Mouse (Mus musculus): Measurements from ENCODE around the gene Fancc.

DNA sequence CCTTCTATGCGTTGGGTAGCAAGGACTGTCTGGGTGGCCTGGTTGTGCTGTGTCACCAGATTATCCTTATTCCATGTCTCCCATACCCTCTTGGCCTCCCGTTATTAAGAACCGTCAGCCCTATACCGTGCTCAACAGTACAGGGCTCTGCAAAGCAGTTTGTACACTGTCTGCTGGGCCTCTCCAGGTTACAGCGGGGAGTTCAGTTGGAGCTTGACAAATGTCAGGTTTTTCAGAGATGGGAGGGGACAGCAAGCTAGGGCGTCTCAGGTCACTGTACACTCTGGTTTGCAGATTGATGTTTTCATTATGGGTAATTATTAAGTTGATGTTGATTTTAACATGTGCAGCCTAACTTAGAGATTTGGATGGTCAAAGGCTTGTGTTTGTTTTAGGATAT lies 240.9 kb downstream of the Fancc start:
- no peak for TF ChIP-seq CEBPB (IDR thresholded peaks at IDR 0.05; ENCODE audit: insufficient read depth, poor library complexity, severe bottlenecking)
- TF ChIP-seq POLR2A (IDR thresholded peaks at IDR 0.05; ENCODE audit: insufficient read length, low read depth), result no peak
- no peak for TF ChIP-seq POLR2AphosphoS2 (IDR thresholded peaks at IDR 0.05; ENCODE audit: insufficient read length, low read depth)
- TF ChIP-seq SRF (IDR thresholded peaks at IDR 0.05; ENCODE audit: control insufficient read depth, insufficient read length, low read depth), result no peak
- TF ChIP-seq E2F4 (IDR thresholded peaks at IDR 0.05; ENCODE audit: insufficient read depth), result no peak
- TF ChIP-seq MAX (IDR thresholded peaks at IDR 0.05; ENCODE audit: low read depth), result no peak

Measured in myocyte (in vitro differentiated cells).